Mouse (Mus musculus) neural tube, embryonic 15.5 days (tissue): ENCODE measurements around the gene Sim2. TPM values are rescaled to one million over a fixed set of nuclear protein-coding genes. Genes with fewer than 3 reads are reported as not detected.

Experiments used
- microRNA-seq: library from miRNA; unstranded; fragments of <30 nt; microRNA quantifications from one replicate; pipeline ENCODE4, GENCODE M21; 2017
- polyA plus RNA-seq: library from polyadenylated mRNA; unstranded; fragments of >200 nt; fragmentation: Nextera tagmentation; extraction: Ambion mirVana; gene quantifications from 2 replicates; pipeline ENCODE4 v1.2.1, GENCODE M21; 2015

Sim2 gene
- polyA plus RNA-seq, 1 experiment from 2014 or later, result 0.06 TPM

Small RNA genes within 50 kb of the gene (microRNA-seq; reads per million reads assigned to microRNA genes)
- gene Gm23062, result not detected

Other genes starting within 250 kb of the Sim2 start
- gene Chaf1b, start 201.0 kb upstream of the Sim2 start, polyA plus RNA-seq, result 13.2 and 26.7 TPM in 2 replicates
- gene Cldn14, start 76.1 kb upstream of the Sim2 start, polyA plus RNA-seq, result not detected in 2 replicates
- 8.3 and 8.7 TPM in 2 replicates for gene Hlcs, start 228.6 kb downstream of the Sim2 start, polyA plus RNA-seq
- 0.81 and 0.88 TPM in 2 replicates for gene Ripply3, start 243.5 kb downstream of the Sim2 start, polyA plus RNA-seq